Mouse (Mus musculus): ENCODE results near the gene Mfsd2a.

DNA sequence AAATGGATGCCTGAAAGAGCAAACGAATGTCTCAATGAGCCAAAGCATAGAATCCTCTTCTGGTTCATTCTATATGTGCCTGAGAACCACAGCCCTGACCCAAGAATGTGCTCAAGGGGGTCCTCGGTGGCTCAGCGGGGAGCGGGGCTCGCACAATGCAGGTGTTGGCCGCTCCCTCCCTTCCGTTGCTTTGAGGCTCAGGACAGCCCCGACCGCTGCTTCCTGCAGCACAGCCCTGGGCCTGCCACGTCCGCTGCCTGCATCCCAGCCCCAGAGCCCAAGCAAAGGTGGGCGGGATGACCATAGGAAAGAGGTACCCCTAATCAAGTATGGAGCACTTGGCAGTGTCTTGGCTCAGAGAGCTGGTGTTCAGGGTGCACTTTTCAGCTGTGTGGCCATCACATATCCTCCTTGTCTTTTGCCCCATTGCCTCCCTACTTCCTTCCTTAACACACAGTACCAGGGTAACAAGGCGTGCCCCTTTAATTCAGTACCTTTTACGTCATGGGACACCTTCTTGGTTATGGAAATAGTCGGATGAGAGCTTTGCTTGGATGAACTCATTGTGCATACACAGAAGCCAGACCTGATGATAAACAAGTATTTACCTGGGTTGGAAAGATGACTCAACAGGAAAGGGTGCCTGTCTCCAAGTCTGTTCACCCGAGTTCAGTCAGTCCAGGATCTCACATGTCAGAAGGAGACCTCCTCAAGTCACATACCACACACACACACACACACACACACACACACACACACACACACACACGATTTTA, 22.7 kb upstream of the Mfsd2a start:
- TF ChIP-seq CTCF (IDR thresholded peaks at IDR 0.05; ENCODE audit: low read depth, low read length) (no peak), POLR2A (IDR thresholded peaks at IDR 0.05; ENCODE audit: extremely low read depth, insufficient read depth, low read length) (no peak)
